Mouse (Mus musculus) hindbrain, embryonic 11.5 days (tissue): Measurements from ENCODE around the gene Ascc1. TPM values are rescaled to one million over a fixed set of nuclear protein-coding genes. Genes with fewer than 3 reads are reported as not detected.

Experiments
- ATAC-seq: fragments of 200-750 bp; cut with Nextera tagmentation; 2 replicates; pipeline ENCODE4 v1.8.0; 2017; ENCODE audit warnings: mild to moderate bottlenecking, moderate TSS enrichment, moderate library complexity; ENCODE audit not compliant: low FRiP score
- DNase-seq: peaks from one replicate; pipeline ENCODE4 v3.0.0-alpha.2; 2015; ENCODE audit warnings: low spot score
- H3K27ac ChIP-seq: fragments of 300-500 bp; sonication (generic); 2 replicates; pipeline ENCODE4 v1.5.1; 2014; ENCODE audit warnings: mild to moderate bottlenecking, low read depth, low read length
- H3K27me3 ChIP-seq: fragments of 300-500 bp; sonication (generic); 2 replicates; pipeline ENCODE4 v1.6.1; 2014; ENCODE audit warnings: mild to moderate bottlenecking, low read length, moderate library complexity, mixed read lengths; ENCODE audit not compliant: control insufficient read depth, insufficient read depth
- H3K36me3 ChIP-seq: fragments of 300-500 bp; sonication (generic); 2 replicates; pipeline ENCODE4 v1.6.1; 2014; ENCODE audit warnings: mild to moderate bottlenecking, low read length, moderate library complexity, mixed read lengths; ENCODE audit not compliant: control insufficient read depth, insufficient read depth
- H3K4me1 ChIP-seq: fragments of 300-500 bp; sonication (generic); replicated peaks from 2 replicates; pipeline ENCODE4 v1.6.1; 2014; ENCODE audit warnings: low read length, mixed read lengths; ENCODE audit not compliant: control insufficient read depth, insufficient read depth
- H3K4me2 ChIP-seq: fragments of 300-500 bp; sonication (generic); replicated peaks from 2 replicates; pipeline ENCODE4 v1.6.1; 2014; ENCODE audit warnings: mild to moderate bottlenecking, low read depth, low read length
- H3K4me3 ChIP-seq: fragments of 300-500 bp; sonication (generic); 2 replicates; pipeline ENCODE4 v1.5.1; 2014; ENCODE audit warnings: low read depth, low read length
- H3K9ac ChIP-seq: fragments of 300-500 bp; sonication (generic); 2 replicates; pipeline ENCODE4 v1.6.1; 2014; ENCODE audit warnings: low read depth, low read length
- H3K9me3 ChIP-seq: fragments of 300-500 bp; sonication (generic); 2 replicates; pipeline ENCODE4 v1.6.1; 2016; ENCODE audit warnings: low read length; ENCODE audit not compliant: control insufficient read depth
- WGBS: fragments of 180-500 bp; shearing (Covaris S2); extraction: QIAGEN DNeasy Blood & Tissue Kit; methylation state at CpG from one replicate; pipeline ENCODE4 v1.1.7; 2014; 5-methylcytosine and 5-hydroxymethylcytosine counted together
- polyA plus RNA-seq: library from polyadenylated mRNA; unstranded; fragments of >200 nt; fragmentation: Nextera tagmentation; extraction: Ambion mirVana; gene quantifications from 2 replicates; pipeline ENCODE4 v1.2.1, GENCODE M21; 2014

Ascc1 gene
- polyA plus RNA-seq, 1 experiment from 2014 or later, result 42.9 TPM

DNA sequence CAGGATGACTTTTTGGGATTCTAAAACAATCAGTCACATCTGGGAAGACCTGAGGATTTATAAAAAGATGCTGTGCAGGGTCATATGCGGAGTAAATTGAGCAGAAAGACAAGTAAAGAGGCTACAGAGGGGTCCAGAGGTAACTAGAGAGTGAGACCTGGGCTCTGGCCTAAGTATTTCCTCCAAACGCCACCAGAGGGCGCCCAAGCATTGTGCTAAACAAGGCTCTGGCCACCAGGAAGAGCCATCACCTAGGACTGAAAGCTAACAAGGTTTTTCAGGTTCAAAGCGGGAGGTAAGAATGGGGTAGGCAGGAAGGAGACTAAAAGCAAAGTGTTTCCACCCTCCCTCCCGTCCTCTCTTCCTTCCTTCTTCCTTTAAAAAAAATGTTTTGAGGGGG lies 145.5 kb downstream of the Ascc1 start:
- Histone ChIP-seq H3K4me2 (no peak overlapping the region), H3K36me3 (no peaks in the 10 kb centered on the region), H3K4me3 (no peak overlapping the region), H3K9ac (no peak overlapping the region), H3K27ac (no peak overlapping the region), H3K27me3 (no peaks in the 10 kb centered on the region), H3K9me3 (no peaks in the 10 kb centered on the region), H3K4me1 (no peaks in the 10 kb centered on the region)
- ATAC-seq, result no peak
- peak; percentile 92 for DNase-seq
- 4% methylated on average over 5 of the region's 5 CpGs for WGBS

Other genes with a start within 250 kb of the Ascc1 start
- 22.0 and 22.6 TPM in 2 replicates for gene Dnajb12, start 123.2 kb upstream of the Ascc1 start, polyA plus RNA-seq
- 4.6 and 5.5 TPM in 2 replicates for gene Ddit4, start 51.0 kb upstream of the Ascc1 start, polyA plus RNA-seq
- 97.1 and 115 TPM in 2 replicates for gene Anapc16, start 330 bp downstream of the Ascc1 start, polyA plus RNA-seq
- gene Spock2, start 103.4 kb downstream of the Ascc1 start, polyA plus RNA-seq, result 19.2 and 19.3 TPM in 2 replicates
- gene Chst3, start 216.5 kb downstream of the Ascc1 start, polyA plus RNA-seq, result 1.5 TPM in 2 replicates